Mouse (Mus musculus) brain, adult 2 months (tissue): ENCODE measurements around the gene Rgs21.

Source experiments
- DNase-seq: peaks from one replicate; pipeline ENCODE4 v3.0.0; 2011; ENCODE audit warnings: low read depth, low spot score

The Rgs21 gene

GRCm38 (mm10) chr1:144567567-144567966 lies at the start of gene Rgs21:
Gene Rgs21, minus strand, starts transcription at chr1:144567667.
- no peak for DNase-seq

GRCm38 (mm10) chr1:144604071-144604470 lies 36.6 kb upstream of the Rgs21 start:
- DNase-seq = no peak

GRCm38 (mm10) chr1:144602987-144603386 lies 35.5 kb upstream of the Rgs21 start:
- DNase-seq = peak; percentile 18

GRCm38 (mm10) chr1:144579321-144579720 lies 11.9 kb upstream of the Rgs21 start:
- DNase-seq = no peak

GRCm38 (mm10) chr1:144572972-144573371 lies 5.5 kb upstream of the Rgs21 start:
- DNase-seq = peak; percentile 22

GRCm38 (mm10) chr1:144569905-144570304 lies 2.4 kb upstream of the Rgs21 start:
- no peak for DNase-seq

- DNase-seq = no peak
Measured at GRCm38 (mm10) chr1:144545142-144545541, 22.3 kb downstream of the Rgs21 start.

GRCm38 (mm10) chr1:144544497-144544961 lies 22.9 kb downstream of the Rgs21 start:
- DNase-seq = peak; percentile 6

- no peak for DNase-seq
Measured at GRCm38 (mm10) chr1:144531746-144532145, 35.7 kb downstream of the Rgs21 start.

GRCm38 (mm10) chr1:144517878-144518426 lies 49.5 kb downstream of the Rgs21 start:
- peak; percentile 60 for DNase-seq

GRCm38 (mm10) chr1:144502241-144502640 lies 65.2 kb downstream of the Rgs21 start:
- peak; percentile 66 for DNase-seq

GRCm38 (mm10) chr1:144500423-144500822 lies 67.0 kb downstream of the Rgs21 start:
- no peak for DNase-seq

GRCm38 (mm10) chr1:144499719-144500118 lies 67.7 kb downstream of the Rgs21 start:
- DNase-seq = no peak

GRCm38 (mm10) chr1:144498725-144499124 lies 68.7 kb downstream of the Rgs21 start:
- DNase-seq = peak; percentile 8

- peak; percentile 35 for DNase-seq
Measured at GRCm38 (mm10) chr1:144498051-144498450, 69.4 kb downstream of the Rgs21 start.

GRCm38 (mm10) chr1:144493336-144493735 lies 74.1 kb downstream of the Rgs21 start:
- no peak for DNase-seq

- peak; percentile 16 for DNase-seq
Measured at GRCm38 (mm10) chr1:144488223-144488835, 79.1 kb downstream of the Rgs21 start.
